Mouse (Mus musculus) neutrophil, adult 5-6 weeks (primary cell): Measurements from ENCODE around the gene Asna1. TPM values are rescaled to one million over a fixed set of nuclear protein-coding genes. Genes with fewer than 3 reads are reported as not detected.

Experiments used
- ATAC-seq: fragments of 151-379, 151-347 bp; 2 replicates; pipeline ENCODE4 v1.8.0; 2017; ENCODE audit warnings: mild to moderate bottlenecking, moderate TSS enrichment; ENCODE audit not compliant: insufficient number of reproducible peaks, poor library complexity, low FRiP score, severe bottlenecking; ENCODE audit errors: extremely low read depth
- total RNA-seq: library from RNA; stranded (forward); fragments of 200-1000 nt; gene quantifications from 2 replicates; pipeline ENCODE4 v1.2.3, GENCODE M21; 2017

The Asna1 gene
- total RNA-seq, 1 experiment from 2014 or later = 43.1 TPM

GRCm38 (mm10) chr8:85035728-85036310, 10.7 kb upstream of the Asna1 start:
- ATAC-seq = no peak

- no peak for ATAC-seq
Observed at GRCm38 (mm10) chr8:85035165-85035727, 10.2 kb upstream of the Asna1 start.

- ATAC-seq = peak; percentile 52; the same call in 1 of the 2 replicates
Observed at GRCm38 (mm10) chr8:85034764-85035163, 9.7 kb upstream of the Asna1 start.

GRCm38 (mm10) chr8:85033867-85034266, 8.8 kb upstream of the Asna1 start:
- ATAC-seq = no peak

GRCm38 (mm10) chr8:85032622-85033311, 7.7 kb upstream of the Asna1 start:
- no peak for ATAC-seq

GRCm38 (mm10) chr8:85029271-85029670, 4.2 kb upstream of the Asna1 start:
- ATAC-seq = no peak

GRCm38 (mm10) chr8:85027922-85028321, 2.8 kb upstream of the Asna1 start:
- ATAC-seq = no peak

- no peak for ATAC-seq
Observed at GRCm38 (mm10) chr8:85027516-85027855, 2.4 kb upstream of the Asna1 start.

GRCm38 (mm10) chr8:85026670-85027515, 1.8 kb upstream of the Asna1 start, which contains the start of gene Trir:
Gene Trir (plus strand): TSS chr8:85026823.
- ATAC-seq = peak; percentile 87

- no peak for ATAC-seq
Observed at GRCm38 (mm10) chr8:85023846-85024245, 1.2 kb downstream of the Asna1 start.

- no peak for ATAC-seq
Observed at GRCm38 (mm10) chr8:85021514-85022055, 3.5 kb downstream of the Asna1 start.

- no peak for ATAC-seq
Observed at GRCm38 (mm10) chr8:85017209-85017608, 7.9 kb downstream of the Asna1 start.

GRCm38 (mm10) chr8:85016724-85017123, 8.4 kb downstream of the Asna1 start:
- ATAC-seq = no peak

GRCm38 (mm10) chr8:85014431-85014830, 10.7 kb downstream of the Asna1 start, which contains the start of gene Best2:
Gene Best2 (minus strand): TSS chr8:85014531.
- no peak for ATAC-seq

- peak; percentile 75 for ATAC-seq
Observed at GRCm38 (mm10) chr8:85013230-85013840, 11.7 kb downstream of the Asna1 start.

- ATAC-seq = no peak
Observed at GRCm38 (mm10) chr8:85011242-85011641, 13.8 kb downstream of the Asna1 start.

- no peak for ATAC-seq
Observed at GRCm38 (mm10) chr8:85007686-85008085, 17.4 kb downstream of the Asna1 start.

GRCm38 (mm10) chr8:84997649-84998295, 27.3 kb downstream of the Asna1 start:
- ATAC-seq = peak; percentile 92
